Mouse (Mus musculus) neural tube, embryonic 10.5 days (tissue): ENCODE data around the gene Fcgr4.
A peak's percentile ranks its signal among the peaks of the same experiment; 100 is the strongest.
"Not testable (repeated sequence)": the region's sequence is repeated elsewhere in the genome, so short reads cannot be mapped to it uniquely, and the experiment has no call there.

ENCODE experiments used
- DNase-seq: peaks from one replicate; pipeline ENCODE4 v3.0.0-alpha.2; 2017; ENCODE audit warnings: low spot score; ENCODE audit errors: extremely low spot score

The Fcgr4 gene

DNA sequence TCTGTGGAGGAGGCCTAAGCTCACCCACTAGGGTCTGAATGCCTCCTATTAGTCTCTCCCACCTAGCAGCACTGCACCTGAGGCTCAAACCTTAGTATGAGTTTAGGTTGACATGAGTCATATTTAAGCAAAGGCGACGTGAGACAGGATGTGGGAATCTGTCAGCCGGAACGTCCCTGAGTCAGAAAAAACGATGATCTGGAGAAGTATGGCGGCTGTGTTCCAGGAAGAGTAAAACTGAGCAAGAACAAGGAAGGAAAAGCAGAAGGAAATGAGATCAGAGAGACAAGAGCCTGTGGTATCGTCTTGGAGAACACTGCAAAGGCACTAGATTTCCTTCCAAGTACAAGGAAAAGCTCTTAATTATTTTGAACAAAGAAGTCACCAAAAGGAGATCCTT lies 32.1 kb downstream of the Fcgr4 start:
- no peak for DNase-seq

DNA sequence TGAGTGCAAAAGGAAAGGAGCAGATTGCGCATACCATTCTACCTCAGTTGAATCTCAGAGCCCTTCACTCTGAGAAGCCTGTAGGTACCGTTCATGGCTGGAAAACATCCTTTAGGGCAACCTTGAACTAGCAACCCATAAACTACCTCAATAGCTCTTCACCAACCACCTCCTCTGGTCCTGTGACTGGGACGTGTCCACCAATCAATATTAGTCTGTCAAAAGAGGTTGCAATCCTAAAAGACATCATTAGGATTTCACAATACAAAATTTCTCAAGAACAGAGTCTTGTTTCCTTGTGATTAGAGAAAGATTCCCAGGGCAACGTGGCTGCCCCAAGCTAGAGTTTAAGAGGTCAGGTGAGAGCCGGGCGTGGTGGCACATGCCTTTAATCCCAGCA lies 34.6 kb downstream of the Fcgr4 start:
- no peak for DNase-seq

DNA sequence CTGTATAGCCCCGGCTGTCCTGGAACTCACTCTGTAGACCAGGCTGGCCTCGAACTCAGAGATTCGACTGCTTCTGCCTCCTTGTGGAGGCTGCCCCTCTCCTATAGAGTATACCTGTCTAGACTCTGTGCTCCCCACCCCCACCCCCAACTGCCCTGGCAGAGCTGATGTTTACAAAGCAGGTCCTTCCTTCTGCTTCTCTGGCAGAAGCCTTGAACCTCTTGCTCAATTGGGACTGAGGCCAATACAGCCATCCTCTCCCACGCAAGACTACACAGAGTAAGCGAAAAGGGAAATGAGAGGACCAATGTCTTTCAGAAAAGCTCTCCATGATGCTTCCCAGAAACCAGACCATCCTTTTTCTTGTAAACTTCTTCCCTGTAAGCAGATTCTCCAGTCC lies 38.5 kb downstream of the Fcgr4 start:
- no peak for DNase-seq

DNA sequence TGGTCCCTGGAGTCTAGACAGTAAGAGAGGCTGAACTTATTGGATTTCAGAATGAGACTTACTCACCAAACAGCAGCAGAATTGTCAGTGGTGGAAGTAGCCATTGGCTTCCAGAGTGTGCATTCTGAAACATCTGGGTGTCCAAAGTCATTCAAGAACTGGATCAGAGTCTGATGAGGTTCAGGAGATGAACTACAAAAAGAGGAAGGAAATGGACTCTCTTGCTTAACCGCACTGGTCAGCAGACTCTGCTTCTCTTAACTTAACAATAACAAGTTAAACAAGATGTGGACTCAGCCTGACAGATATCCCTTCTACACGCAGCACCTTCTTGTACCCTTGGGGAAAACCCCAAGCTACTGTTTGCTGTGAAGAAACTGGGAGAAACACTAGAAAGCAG lies 40.5 kb downstream of the Fcgr4 start:
- DNase-seq, result no peak

DNA sequence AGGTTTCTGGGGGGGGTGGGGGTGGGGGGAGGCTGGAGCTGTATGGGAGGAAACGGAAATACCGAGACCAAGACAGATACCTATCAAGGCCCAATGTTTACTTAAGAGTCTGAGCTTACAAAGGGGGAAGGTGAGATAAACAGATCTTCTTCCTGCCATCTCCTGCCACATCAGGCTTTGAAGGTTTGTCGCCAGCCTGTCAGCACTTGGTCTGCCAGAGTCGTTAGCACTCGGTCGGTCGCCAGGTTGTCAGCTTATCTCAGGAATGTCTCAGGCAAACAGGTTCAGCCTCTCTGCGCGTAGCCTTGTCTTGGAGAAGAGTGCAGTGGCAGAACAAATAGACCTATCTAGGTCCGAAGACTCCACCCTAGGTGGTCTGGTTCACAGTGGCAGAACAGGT lies 41.7 kb downstream of the Fcgr4 start:
- DNase-seq, result no peak

DNA sequence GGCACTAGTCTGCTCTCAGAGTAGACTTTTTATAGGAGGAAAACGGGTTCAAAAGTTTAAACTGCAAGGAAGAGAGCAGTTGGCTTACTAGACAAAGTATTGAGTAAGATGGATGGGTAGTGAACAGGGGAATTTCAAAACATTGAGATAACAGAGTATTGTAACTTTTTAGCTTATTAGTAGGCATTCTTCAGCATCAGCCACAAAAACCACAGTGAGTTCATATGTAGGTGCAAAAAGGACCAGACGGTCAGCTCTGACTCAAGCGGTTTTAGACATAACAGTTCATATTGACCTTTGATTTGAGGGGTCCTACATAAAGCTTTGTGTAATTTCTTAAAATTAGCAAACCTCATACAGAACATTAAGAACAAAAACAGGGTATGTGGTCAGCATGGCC lies 42.8 kb downstream of the Fcgr4 start:
- DNase-seq, result no peak

DNA sequence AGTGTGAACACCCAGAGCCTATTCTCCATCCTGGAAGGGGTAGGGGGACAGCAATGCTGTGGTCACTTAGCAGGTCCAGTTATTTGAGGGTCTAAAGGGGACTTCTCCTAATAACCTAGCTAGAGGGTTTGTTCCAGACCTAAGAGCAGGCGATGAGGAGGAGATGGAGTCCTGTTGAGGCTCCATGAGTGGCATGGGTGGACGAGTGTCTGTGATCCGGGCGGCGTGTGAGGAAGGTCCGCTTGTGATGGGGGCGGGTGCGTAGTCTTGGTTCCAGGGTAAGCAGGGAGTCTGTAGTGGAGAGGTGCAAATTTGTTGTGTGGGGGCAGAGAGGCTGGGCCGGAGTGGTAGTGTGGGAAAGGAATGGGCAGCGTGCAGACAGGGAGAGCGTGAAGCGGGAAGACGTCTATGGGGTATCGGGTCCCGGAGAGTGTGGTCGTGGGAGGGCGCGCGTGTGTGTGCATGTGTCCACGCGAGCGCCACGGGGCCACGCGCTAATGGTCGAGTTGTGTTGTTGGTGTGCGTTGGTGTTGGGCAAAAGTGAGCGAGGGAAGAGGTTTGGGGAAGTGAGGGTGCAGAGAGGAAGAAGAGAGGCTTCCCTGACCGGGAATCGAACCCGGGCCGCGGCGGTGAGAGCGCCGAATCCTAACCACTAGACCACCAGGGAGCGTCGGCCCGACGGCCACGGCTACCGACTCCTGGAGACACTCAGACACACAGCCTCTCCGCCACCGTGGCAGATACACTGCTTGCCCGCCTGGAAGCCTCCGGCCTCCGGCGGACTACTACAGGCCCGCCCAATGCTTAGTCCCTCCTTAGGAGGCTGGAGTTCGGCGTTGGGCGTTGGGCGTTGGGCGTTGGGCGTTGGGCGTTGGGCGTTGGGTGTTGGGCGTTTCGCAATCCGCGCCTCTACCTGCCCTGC lies 45.1 kb downstream of the Fcgr4 start:
- DNase-seq, result peak; percentile 77

DNA sequence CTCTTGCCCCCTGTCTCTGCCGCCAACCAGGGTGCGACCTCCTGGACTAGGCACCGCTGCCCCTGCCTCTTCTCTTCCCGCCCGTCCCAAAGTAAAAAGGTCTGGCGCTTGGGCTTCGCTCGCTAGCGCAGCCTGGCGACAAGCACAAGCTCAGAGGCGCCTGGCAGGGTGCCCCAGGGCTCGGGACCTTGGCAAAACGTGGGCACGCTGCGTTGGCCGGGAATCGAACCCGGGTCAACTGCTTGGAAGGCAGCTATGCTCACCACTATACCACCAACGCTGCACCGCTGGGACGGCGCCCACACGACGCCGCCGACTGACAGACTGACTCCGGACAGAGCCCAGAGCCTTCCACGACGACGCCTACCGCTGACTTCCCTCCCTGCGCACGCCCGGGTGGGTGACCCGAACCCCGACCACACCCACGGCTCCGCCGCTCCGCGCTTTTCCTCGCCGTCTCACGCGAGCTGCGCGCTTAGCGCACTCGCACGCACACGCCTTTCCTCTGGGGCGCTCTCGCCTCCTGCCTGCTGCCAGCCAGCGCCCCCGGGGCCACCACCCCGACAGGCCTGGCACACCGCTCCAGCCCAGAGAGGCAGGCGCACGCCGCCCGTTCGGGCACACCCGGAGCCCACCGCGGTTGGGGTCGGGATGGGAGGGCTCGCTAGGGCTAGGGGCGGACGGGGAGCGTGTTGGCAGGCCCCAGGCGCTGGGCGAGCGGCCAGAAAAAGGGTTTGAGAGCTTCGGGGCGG lies 45.9 kb downstream of the Fcgr4 start, which contains the start of gene Fcgr3:
Gene Fcgr3, minus strand, starts transcription at position 445 of the 752 bp plus-strand sequence.
- DNase-seq, result peak; percentile 98

DNA sequence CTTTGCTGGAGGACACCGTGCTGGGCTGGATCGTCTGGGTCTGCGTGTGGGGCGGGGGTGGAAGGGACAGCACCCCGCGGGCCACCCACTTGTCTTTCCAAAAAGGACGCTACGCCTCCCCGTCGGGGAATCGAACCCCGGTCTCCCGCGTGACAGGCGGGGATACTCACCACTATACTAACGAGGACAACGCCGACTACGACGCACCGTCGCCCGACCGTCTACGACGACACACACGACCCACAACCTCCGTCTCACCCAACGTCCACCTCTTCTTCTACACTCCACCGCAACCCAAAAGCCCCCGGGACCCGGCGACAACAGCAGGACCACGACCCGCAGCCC lies 46.5 kb downstream of the Fcgr4 start:
- DNase-seq, result not testable (repeated sequence)

DNA sequence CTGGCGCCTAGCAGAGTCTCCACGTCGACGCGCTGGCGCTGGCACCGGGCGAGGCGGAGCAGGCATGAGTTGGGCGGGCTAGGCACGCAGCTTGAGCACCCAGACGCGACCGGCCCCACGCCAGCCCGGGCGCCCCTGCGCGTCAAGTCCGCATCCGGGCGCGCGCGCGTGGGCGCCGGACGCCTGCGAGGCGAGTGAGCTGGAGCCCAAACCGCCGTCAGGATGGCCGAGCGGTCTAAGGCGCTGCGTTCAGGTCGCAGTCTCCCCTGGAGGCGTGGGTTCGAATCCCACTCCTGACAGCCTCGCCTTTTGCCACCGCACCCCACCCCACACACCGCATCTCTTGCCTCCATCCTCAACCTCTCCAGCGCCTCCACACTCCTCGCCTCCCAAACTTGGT lies 47.0 kb downstream of the Fcgr4 start:
- not testable (repeated sequence) for DNase-seq

DNA sequence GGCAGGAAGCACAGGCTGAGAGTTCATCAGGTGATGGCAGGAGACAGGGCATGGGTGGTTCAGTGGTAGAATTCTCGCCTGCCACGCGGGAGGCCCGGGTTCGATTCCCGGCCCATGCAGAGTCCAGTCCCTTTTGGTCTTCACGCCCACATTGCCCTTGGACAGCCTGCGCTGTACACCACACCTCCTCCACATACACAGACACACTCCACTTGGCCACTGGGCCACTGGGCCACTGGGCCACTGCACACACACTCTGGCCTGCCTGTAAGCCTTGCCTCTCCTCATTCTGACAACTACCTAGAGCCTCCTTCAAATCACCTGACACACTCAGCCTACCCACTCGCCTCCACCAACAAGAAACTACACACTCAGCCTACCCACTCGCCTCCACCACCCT lies 47.9 kb downstream of the Fcgr4 start:
- not testable (repeated sequence) for DNase-seq

DNA sequence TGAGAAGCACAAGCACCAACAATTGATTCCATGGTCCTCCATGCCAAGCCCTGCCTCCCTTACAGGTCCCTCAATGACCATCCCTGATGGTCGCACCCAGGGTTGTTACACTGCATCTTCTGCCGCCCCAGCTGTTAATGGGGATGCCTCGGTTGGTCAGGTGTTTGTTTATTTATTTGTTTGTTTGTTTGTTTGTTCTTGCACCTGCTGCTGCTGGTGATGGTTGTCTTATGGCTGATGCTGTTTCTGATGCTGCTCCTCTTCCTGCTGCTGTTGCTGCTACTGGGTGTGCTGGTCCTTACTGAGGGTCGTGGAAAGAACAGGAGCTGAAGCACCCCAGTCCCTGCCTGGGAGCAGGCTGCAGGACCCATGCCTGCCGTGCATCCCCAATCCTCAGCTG lies 49.2 kb downstream of the Fcgr4 start:
- DNase-seq, result peak; percentile 51

DNA sequence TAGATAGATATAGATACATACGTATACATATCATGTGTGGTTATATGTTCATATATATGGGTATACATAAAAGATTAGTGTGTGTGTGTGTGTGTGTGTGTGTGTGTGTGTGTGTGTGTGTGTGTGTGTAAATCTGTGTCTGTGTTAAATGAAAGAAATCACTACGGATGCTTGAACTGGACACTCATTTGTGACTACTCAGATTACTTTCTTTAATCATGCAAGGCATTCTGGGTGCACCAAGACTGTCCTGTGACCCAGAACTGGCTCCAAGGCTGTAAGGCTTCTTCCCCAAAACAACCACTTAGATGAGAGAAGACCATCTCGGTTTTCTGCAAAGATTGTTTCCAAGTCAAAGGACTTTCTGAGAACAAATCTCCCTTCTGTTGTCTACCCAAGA lies 50.8 kb downstream of the Fcgr4 start:
- peak; percentile 75 for DNase-seq

DNA sequence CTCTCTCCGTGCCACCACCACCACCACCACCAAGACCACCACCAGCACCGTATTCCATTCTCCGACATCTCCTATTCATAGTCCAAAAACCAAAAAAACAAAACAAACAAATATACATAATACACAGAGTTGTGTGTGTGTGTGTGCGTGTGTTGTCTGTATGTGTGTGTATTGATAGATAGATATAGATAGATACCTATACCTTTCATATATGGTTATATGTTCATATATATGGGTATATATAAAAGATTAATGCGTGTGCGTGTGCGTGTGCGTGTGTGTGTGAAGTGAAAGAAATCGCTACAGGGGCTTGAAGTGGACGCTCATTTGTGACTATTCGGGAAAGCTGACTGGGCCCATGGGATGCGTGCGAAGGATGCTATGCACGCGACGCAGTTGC lies 52.2 kb downstream of the Fcgr4 start:
- DNase-seq, result peak; percentile 26

DNA sequence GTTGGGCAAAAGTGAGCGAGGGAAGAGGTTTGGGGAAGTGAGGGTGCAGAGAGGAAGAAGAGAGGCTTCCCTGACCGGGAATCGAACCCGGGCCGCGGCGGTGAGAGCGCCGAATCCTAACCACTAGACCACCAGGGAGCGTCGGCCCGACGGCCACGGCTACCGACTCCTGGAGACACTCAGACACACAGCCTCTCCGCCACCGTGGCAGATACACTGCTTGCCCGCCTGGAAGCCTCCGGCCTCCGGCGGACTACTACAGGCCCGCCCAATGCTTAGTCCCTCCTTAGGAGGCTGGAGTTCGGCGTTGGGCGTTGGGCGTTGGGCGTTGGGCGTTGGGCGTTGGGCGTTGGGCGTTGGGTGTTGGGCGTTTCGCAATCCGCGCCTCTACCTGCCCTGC lies 53.0 kb downstream of the Fcgr4 start:
- not testable (repeated sequence) for DNase-seq

DNA sequence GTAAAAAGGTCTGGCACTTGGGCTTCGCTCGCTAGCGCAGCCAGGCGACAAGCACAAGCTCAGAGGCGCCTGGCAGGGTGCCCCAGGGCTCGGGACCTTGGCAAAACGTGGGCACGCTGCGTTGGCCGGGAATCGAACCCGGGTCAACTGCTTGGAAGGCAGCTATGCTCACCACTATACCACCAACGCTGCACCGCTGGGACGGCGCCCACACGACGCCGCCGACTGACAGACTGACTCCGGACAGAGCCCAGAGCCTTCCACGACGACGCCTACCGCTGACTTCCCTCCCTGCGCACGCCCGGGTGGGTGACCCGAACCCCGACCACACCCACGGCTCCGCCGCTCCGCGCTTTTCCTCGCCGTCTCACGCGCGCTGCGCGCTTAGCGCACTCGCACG lies 53.5 kb downstream of the Fcgr4 start:
- DNase-seq, result not testable (repeated sequence)

DNA sequence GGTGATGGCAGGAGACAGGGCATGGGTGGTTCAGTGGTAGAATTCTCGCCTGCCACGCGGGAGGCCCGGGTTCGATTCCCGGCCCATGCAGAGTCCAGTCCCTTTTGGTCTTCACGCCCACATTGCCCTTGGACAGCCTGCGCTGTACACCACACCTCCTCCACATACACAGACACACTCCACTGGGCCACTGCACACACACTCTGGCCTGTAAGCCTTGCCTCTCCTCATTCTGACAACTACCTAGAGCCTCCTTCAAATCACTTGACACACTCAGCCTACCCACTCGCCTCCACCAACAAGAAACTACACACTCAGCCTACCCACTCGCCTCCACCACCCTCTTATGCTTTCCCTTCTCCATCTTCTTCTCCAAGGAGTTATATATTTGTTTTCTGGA lies 55.6 kb downstream of the Fcgr4 start:
- DNase-seq, result peak; percentile 64

DNA sequence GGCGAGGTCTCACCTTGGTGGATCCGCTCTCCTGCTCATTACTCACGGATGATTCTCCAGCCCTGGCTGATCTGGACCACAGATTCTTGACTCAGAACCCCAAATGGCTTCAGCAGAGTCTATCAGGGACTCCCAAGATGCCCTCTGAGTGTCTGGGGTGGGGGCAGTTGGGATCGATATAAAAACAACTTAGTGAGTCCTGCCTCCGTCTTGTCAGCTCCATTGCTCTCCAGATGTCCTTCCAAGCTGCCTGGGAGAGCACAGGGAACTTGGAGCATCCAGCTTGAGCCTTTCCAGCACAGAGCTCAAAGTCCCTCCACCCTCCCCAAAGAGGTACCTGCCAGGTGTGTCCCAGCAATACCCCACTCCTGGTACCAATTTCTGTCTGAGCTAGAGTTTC lies 57.5 kb downstream of the Fcgr4 start:
- DNase-seq, result not testable (repeated sequence)

DNA sequence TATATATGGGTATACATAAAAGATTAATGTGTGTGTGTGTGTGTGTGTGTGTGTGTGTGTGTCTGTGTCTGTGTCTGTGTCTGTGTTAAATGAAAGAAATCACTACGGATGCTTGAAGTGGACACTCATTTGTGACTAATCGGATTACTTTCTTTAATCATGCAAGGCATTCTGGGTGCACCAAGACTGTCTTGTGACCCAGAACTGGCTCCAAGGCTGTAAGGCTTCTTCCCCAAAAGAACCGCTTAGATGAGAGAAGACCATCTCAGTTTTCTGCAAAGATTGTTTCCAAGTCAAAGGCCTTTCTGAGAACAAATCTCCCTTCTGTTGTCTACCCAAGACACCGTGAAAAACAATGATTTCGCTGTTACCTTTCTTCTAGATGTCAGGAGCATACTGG lies 58.5 kb downstream of the Fcgr4 start:
- not testable (repeated sequence) for DNase-seq

DNA sequence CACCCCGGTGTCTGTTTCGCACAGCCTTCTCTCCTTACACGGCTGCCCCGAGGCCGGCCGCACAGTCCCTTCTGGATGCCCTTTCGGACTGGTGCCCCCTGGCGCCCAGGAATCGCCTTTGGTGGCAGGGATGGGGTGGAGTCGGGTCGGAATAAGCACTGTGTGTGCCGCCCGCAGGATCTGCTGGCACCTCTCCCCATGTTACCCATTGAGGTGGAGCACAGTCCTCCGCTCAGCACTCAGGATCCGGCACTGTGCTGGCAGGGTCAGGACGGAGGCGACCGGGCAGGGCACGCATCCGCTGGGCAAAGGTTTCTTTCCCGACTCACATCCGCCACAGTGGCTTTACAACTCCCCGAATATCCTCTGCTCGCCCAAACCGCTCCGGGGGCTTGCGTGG lies 59.2 kb downstream of the Fcgr4 start:
- DNase-seq, result not testable (repeated sequence)

DNA sequence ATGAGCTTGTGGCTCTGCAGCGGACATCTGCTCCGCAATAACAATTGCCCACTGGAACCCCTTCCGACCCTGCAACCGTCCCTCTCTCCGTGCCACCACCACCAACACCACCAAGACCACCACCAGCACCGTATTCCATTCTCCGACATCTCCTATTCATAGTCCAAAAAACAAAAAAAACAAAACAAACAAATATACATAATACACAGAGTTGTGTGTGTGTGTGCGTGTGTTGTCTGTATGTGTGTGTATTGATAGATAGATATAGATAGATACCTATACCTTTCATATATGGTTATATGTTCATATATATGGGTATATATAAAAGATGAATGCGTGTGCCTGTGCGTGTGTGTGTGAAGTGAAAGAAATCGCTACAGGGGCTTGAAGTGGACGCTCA lies 59.7 kb downstream of the Fcgr4 start:
- not testable (repeated sequence) for DNase-seq

DNA sequence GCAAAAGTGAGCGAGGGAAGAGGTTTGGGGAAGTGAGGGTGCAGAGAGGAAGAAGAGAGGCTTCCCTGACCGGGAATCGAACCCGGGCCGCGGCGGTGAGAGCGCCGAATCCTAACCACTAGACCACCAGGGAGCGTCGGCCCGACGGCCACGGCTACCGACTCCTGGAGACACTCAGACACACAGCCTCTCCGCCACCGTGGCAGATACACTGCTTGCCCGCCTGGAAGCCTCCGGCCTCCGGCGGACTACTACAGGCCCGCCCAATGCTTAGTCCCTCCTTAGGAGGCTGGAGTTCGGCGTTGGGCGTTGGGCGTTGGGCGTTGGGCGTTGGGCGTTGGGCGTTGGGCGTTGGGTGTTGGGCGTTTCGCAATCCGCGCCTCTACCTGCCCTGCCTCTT lies 60.6 kb downstream of the Fcgr4 start:
- DNase-seq, result not testable (repeated sequence)
